In the genomic region with DNA sequence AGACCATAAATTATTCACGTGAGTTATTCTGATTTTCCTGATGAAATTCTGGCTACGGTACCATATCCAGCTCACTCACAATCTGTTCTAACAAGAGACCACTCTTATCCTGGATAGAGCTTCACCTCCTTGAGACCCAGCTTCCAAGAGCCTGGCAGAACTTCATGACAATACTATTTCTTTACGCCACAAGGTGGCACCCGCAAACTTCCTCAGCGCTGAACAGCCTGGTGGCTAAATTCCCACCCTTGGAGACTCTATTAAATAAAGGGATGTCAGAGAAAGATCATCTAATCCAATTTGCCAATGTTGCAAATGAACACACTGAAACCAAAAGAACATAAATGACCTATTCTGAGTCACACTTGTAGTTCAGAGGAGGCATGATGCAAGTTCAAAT, we compare ENCODE assay signal across 8 mouse cellular contexts. TPM values are rescaled to one million over a fixed set of nuclear protein-coding genes. Genes with fewer than 3 reads are reported as not detected.
DNase-seq lines count a peak whose midpoint lies in the region; ATAC-seq lines count a peak whose summit lies in the region.

No protein-coding gene starts in this region.

- DNase-seq in intestine, embryonic 14.5 days (ENCODE audit: low spot score): peak; percentile 73
- peak; percentile 86 for DNase-seq in NIH3T3 (ENCODE audit: low read depth)
- peak; percentile 56 to 73 for DNase-seq in cerebellum, postnatal 25 days
- peak; percentile 33 for DNase-seq in gastrocnemius, postnatal 14 days
- DNase-seq in left cerebral cortex, adult 11 months (ENCODE audit: low spot score): peak; percentile 31
- peak; percentile 43 for DNase-seq in neural tube, embryonic 11.5 days (ENCODE audit: low spot score)
- DNase-seq in thymus, postnatal 4 days: peak; percentile 62

- no peaks in the 10 kb centered on the region for H3K9me3 ChIP-seq in intestine, embryonic 14.5 days (ENCODE audit: control insufficient read depth, low read length)
- H3K9me3 ChIP-seq in intestine, embryonic 15.5 days: no peaks in the 10 kb centered on the region
- H3K9me3 ChIP-seq in neural tube, embryonic 11.5 days (ENCODE audit: control insufficient read depth, low read length): no peaks in the 10 kb centered on the region

- H3K4me1 ChIP-seq in intestine, embryonic 14.5 days (replicated peaks; ENCODE audit: control insufficient read depth, insufficient read depth, low read length): no peaks in the 10 kb centered on the region
- H3K4me1 ChIP-seq in intestine, embryonic 15.5 days (replicated peaks): no peaks in the 10 kb centered on the region
- no peaks in the 10 kb centered on the region for H3K4me1 ChIP-seq in neural tube, embryonic 11.5 days (ENCODE audit: control insufficient read depth, insufficient read depth, low read length)

- intact Hi-C loops in gastrocnemius, postnatal 14 days (cut with DNase I; ENCODE audit: low total_unique reads): no loop called here

- H3K36me3 ChIP-seq in intestine, embryonic 14.5 days (ENCODE audit: control insufficient read depth, insufficient read depth, low read length): no peaks in the 10 kb centered on the region
- no peaks in the 10 kb centered on the region for H3K36me3 ChIP-seq in intestine, embryonic 15.5 days
- no peaks in the 10 kb centered on the region for H3K36me3 ChIP-seq in neural tube, embryonic 11.5 days (ENCODE audit: control insufficient read depth, insufficient read depth, low read length)

- H3K9ac ChIP-seq in intestine, embryonic 14.5 days (ENCODE audit: low read length): no peak overlapping the region
- no peak overlapping the region for H3K9ac ChIP-seq in intestine, embryonic 15.5 days
- no peak overlapping the region for H3K9ac ChIP-seq in neural tube, embryonic 11.5 days (ENCODE audit: low read length)

- no peak overlapping the region for H3K27ac ChIP-seq in intestine, embryonic 14.5 days (ENCODE audit: low read depth)
- H3K27ac ChIP-seq in intestine, embryonic 15.5 days: no peak overlapping the region
- no peak overlapping the region for H3K27ac ChIP-seq in neural tube, embryonic 11.5 days (ENCODE audit: low read depth, low read length)

- H3K4me3 ChIP-seq in intestine, embryonic 14.5 days (ENCODE audit: low read depth, low read length): no peak overlapping the region
- no peak overlapping the region for H3K4me3 ChIP-seq in intestine, embryonic 15.5 days (replicated peaks)
- no peak overlapping the region for H3K4me3 ChIP-seq in neural tube, embryonic 11.5 days (ENCODE audit: low read depth, low read length)

- no peak overlapping the region for H3K4me2 ChIP-seq in intestine, embryonic 14.5 days (ENCODE audit: low read length)
- no peak overlapping the region for H3K4me2 ChIP-seq in intestine, embryonic 15.5 days (replicated peaks)
- H3K4me2 ChIP-seq in neural tube, embryonic 11.5 days (ENCODE audit: low read depth): no peak overlapping the region

- H3K27me3 ChIP-seq in intestine, embryonic 14.5 days (replicated peaks; ENCODE audit: control insufficient read depth, insufficient read depth, low read length): no peaks in the 10 kb centered on the region
- H3K27me3 ChIP-seq in intestine, embryonic 15.5 days (replicated peaks): no peaks in the 10 kb centered on the region
- H3K27me3 ChIP-seq in neural tube, embryonic 11.5 days (ENCODE audit: control insufficient read depth, insufficient read depth, low read length): no peaks in the 10 kb centered on the region

- 18% methylated on average over 5 of the region's 5 CpGs for WGBS in intestine, embryonic 14.5 days
- WGBS in intestine, embryonic 15.5 days: 17% methylated on average over 5 of the region's 5 CpGs
- WGBS in neural tube, embryonic 11.5 days: 18% methylated on average over 5 of the region's 5 CpGs

- no peak for ATAC-seq in intestine, embryonic 14.5 days (replicated peaks; ENCODE audit: low FRiP score, low TSS enrichment, low read depth)
- ATAC-seq in intestine, embryonic 15.5 days: no peak
- no peak for ATAC-seq in neural tube, embryonic 11.5 days (ENCODE audit: insufficient read depth, low FRiP score, low TSS enrichment)

RNA-seq across cellular contexts. Expression of a gene that starts 22.8 kb away (rescaled TPM):
- 37.2 and 42.3 TPM in 2 replicates for polyA plus RNA-seq in intestine, embryonic 14.5 days (2014; fragmentation: Nextera tagmentation; extraction: Ambion mirVana)
- polyA plus RNA-seq in intestine, embryonic 15.5 days (2015; fragmentation: Nextera tagmentation; extraction: Ambion mirVana): 31.5 and 35.4 TPM in 2 replicates
- 10 to 100 TPM; 14.1 to 15.7 TPM for total RNA-seq in gastrocnemius, postnatal 14 days (2021)
- 31.6 and 32.8 TPM in 2 replicates for polyA plus RNA-seq in neural tube, embryonic 11.5 days (2014; fragmentation: Nextera tagmentation; extraction: Ambion mirVana)

Comparison
In these comparisons a context has a peak if more than half of its experiments do, and no peak if none do; other contexts are left out.
1. DNase-seq: peak in every context shown above with its lines; median percentile 86 in NIH3T3; 73 in intestine, embryonic 14.5 days; 64 in cerebellum, postnatal 25 days; 62 in thymus, postnatal 4 days; 43 in neural tube, embryonic 11.5 days; 33 in gastrocnemius, postnatal 14 days; 31 in left cerebral cortex, adult 11 months.